Mouse (Mus musculus) heart, embryonic 14.5 days (tissue): Measurements from ENCODE around the gene Wnt4. TPM values are rescaled to one million over a fixed set of nuclear protein-coding genes. Genes with fewer than 3 reads are reported as not detected.

Source experiments
- ATAC-seq: fragments of 200-750 bp; cut with Nextera tagmentation; 2 replicates; pipeline ENCODE4 v1.8.0; 2017; ENCODE audit warnings: low read depth, moderate TSS enrichment; ENCODE audit not compliant: insufficient number of reproducible peaks, insufficient read depth, low FRiP score
- H3K27ac ChIP-seq, 2 experiments: fragments of 200-500 bp in 1 of 2; fragments of 300-500 bp in 1 of 2; sonication (generic) in 1 of 2; replicated peaks in 1 of 2; 2 replicates each; pipeline ENCODE4 v1.5.1; 2012 to 2014; ENCODE audit warnings: low read depth in 2 of 2, low read length in 2 of 2, control low read depth in 1 of 2, mild to moderate bottlenecking in 1 of 2, mixed read lengths in 1 of 2; ENCODE audit not compliant: control insufficient read depth in 1 of 2, insufficient read depth in 1 of 2
- H3K27me3 ChIP-seq: fragments of 300-500 bp; sonication (generic); 2 replicates; pipeline ENCODE4 v1.6.1; 2014; ENCODE audit warnings: mild to moderate bottlenecking, low read length, control low read depth; ENCODE audit not compliant: control insufficient read depth, insufficient read depth
- H3K36me3 ChIP-seq: fragments of 300-500 bp; sonication (generic); 2 replicates; pipeline ENCODE4 v1.6.1; 2014; ENCODE audit warnings: mild to moderate bottlenecking, control low read depth, low read length, mixed read lengths; ENCODE audit not compliant: control insufficient read depth, insufficient read depth
- H3K4me1 ChIP-seq, 2 experiments: fragments of 200-500 bp in 1 of 2; fragments of 300-500 bp in 1 of 2; sonication (generic) in 1 of 2; 2 replicates each; pipeline ENCODE4 v1.6.1; 2012 to 2014; ENCODE audit warnings: low read length in 2 of 2, control low read depth in 1 of 2, mixed read lengths in 1 of 2; ENCODE audit not compliant: control insufficient read depth in 2 of 2, insufficient read depth in 2 of 2
- H3K4me2 ChIP-seq: fragments of 300-500 bp; sonication (generic); 2 replicates; pipeline ENCODE4 v1.6.1; 2014; ENCODE audit warnings: mild to moderate bottlenecking, low read length
- H3K4me3 ChIP-seq, 2 experiments: fragments of 200-500 bp in 1 of 2; fragments of 300-500 bp in 1 of 2; sonication (generic) in 1 of 2; 2 replicates each; pipeline ENCODE4 v1.5.1; 2012 to 2014; ENCODE audit warnings: low read length in 2 of 2, mild to moderate bottlenecking in 2 of 2, control low read depth in 1 of 2, low read depth in 1 of 2, moderate library complexity in 1 of 2; ENCODE audit not compliant: control insufficient read depth in 1 of 2, insufficient read depth in 1 of 2
- H3K9ac ChIP-seq: fragments of 300-500 bp; sonication (generic); 2 replicates; pipeline ENCODE4 v1.6.1; 2014; ENCODE audit warnings: mild to moderate bottlenecking, low read length
- H3K9me3 ChIP-seq: fragments of 300-500 bp; sonication (generic); 2 replicates; pipeline ENCODE4 v1.6.1; 2016; ENCODE audit warnings: low read length, control low read depth; ENCODE audit not compliant: control insufficient read depth
- WGBS: fragments of 180-500 bp; shearing (Covaris S2); extraction: QIAGEN DNeasy Blood & Tissue Kit; methylation state at CpG from one replicate; pipeline ENCODE4 v1.1.7; 2014; 5-methylcytosine and 5-hydroxymethylcytosine counted together
- polyA plus RNA-seq: library from polyadenylated mRNA; unstranded; fragments of >200 nt; fragmentation: Nextera tagmentation; extraction: Ambion mirVana; gene quantifications from 2 replicates; pipeline ENCODE4 v1.2.1, GENCODE M21; 2014

Wnt4 gene
- polyA plus RNA-seq, 1 experiment from 2014 or later, result 2.2 TPM

- no peak for ATAC-seq
- no peak overlapping the region for H3K9ac ChIP-seq
- peaks cover 0 to 2% of the 10 kb centered on the region in 2 experiments; a peak in 1 of 4 replicates for H3K4me1 ChIP-seq
- 57% methylated on average over 3 of the region's 4 CpGs for WGBS
- H3K4me2 ChIP-seq, result no peak overlapping the region
- H3K36me3 ChIP-seq, result no peaks in the 10 kb centered on the region
- no peak overlapping the region for H3K4me3 ChIP-seq
- no peak overlapping the region for H3K27ac ChIP-seq
- no peaks in the 10 kb centered on the region for H3K27me3 ChIP-seq
- H3K9me3 ChIP-seq, result no peaks in the 10 kb centered on the region
Observed at GRCm38 (mm10) chr4:137297611-137298010, 20.3 kb downstream of the Wnt4 start.

- Histone ChIP-seq H3K27me3 (no peaks in the 10 kb centered on the region), H3K27ac (no peak overlapping the region), H3K4me3 (no peak overlapping the region), H3K4me1 (peaks cover 0 to 2% of the 10 kb centered on the region in 2 experiments; a peak in 1 of 4 replicates), H3K4me2 (no peak overlapping the region), H3K9ac (no peak overlapping the region), H3K9me3 (no peaks in the 10 kb centered on the region), H3K36me3 (no peaks in the 10 kb centered on the region)
- ATAC-seq, result no peak
- WGBS, result 60% methylated on average over 8 of the region's 8 CpGs
Observed at GRCm38 (mm10) chr4:137298406-137298805, 21.1 kb downstream of the Wnt4 start.

GRCm38 (mm10) chr4:137300227-137300626 is 22.9 kb downstream of the Wnt4 start:
- no peaks in the 10 kb centered on the region for H3K36me3 ChIP-seq
- 91% methylated on average over 13 of the region's 13 CpGs for WGBS
- no peak overlapping the region for H3K27ac ChIP-seq
- no peak overlapping the region for H3K4me3 ChIP-seq
- no peak for ATAC-seq
- H3K4me2 ChIP-seq, result no peak overlapping the region
- H3K9ac ChIP-seq, result no peak overlapping the region
- H3K9me3 ChIP-seq, result no peaks in the 10 kb centered on the region
- H3K27me3 ChIP-seq, result no peaks in the 10 kb centered on the region
- peaks cover 0 to 2% of the 10 kb centered on the region in 2 experiments; a peak in 1 of 4 replicates for H3K4me1 ChIP-seq

DNA sequence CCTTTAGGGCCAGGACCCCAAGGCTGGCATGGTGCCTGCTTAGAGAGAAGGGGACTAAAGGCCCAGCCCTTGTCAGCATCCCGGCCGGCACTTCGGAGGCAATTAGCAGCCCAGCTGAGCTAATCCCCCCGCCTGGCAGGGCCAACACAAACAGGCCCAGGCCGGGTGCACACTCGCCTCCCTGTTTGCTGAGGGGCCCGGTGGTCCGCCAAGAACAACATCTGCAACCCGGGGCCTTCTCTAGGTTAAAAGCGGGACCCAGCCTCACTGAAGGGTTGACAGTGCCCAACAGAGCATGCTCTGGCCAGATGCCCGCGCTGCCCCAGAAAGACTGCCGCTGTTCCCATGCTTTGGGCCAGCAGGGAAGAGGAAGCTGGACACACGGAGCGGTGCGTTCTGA is 24.3 kb downstream of the Wnt4 start:
- 60% methylated on average over 16 of the region's 16 CpGs for WGBS
- H3K27me3 ChIP-seq, result no peaks in the 10 kb centered on the region
- no peak overlapping the region for H3K9ac ChIP-seq
- peaks cover 7 to 9% of the 10 kb centered on the region in 2 experiments; a peak in 3 of 4 replicates for H3K4me1 ChIP-seq
- H3K9me3 ChIP-seq, result no peaks in the 10 kb centered on the region
- H3K36me3 ChIP-seq, result no peaks in the 10 kb centered on the region
- no peak overlapping the region for H3K4me2 ChIP-seq
- no peak overlapping the region for H3K4me3 ChIP-seq
- no peak overlapping the region for H3K27ac ChIP-seq
- no peak; the same call in 1 of the 2 replicates for ATAC-seq

- 83% methylated on average over 7 of the region's 7 CpGs for WGBS
- no peaks in the 10 kb centered on the region for H3K36me3 ChIP-seq
- no peak overlapping the region for H3K4me2 ChIP-seq
- no peak for ATAC-seq
- peaks cover 7 to 8% of the 10 kb centered on the region in 2 experiments; a peak in 3 of 4 replicates for H3K4me1 ChIP-seq
- no peaks in the 10 kb centered on the region for H3K9me3 ChIP-seq
- H3K9ac ChIP-seq, result no peak overlapping the region
- H3K4me3 ChIP-seq, result no peak overlapping the region
- H3K27ac ChIP-seq, result no peak overlapping the region
- no peaks in the 10 kb centered on the region for H3K27me3 ChIP-seq
Observed at GRCm38 (mm10) chr4:137304106-137304505, 26.8 kb downstream of the Wnt4 start.

DNA sequence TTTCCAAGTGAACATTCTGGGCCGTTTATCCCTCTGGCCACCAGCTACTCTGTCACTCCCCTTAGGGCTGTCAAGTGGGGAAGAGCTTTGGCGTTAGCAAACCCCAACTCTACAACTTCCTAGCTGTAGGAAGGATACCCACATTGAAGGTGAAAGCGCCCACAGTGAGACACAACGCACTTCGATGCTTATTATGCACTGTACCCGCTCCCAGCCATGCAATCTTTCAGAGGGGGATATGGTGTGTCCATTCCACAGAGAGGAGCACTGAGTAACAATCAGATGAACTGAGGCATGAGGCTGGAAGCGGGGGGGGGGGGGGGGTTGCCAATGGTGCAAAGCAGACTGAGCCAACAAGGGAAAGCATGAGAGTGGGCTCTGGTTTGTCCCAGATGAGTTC is 27.8 kb downstream of the Wnt4 start:
- 87% methylated on average over 7 of the region's 7 CpGs for WGBS
- no peak for ATAC-seq

GRCm38 (mm10) chr4:137305831-137306576 is 28.7 kb downstream of the Wnt4 start:
- Histone ChIP-seq H3K9ac (no peak overlapping the region), H3K4me3 (no peak overlapping the region), H3K36me3 (peaks cover 11% of the 10 kb centered on the region), H3K9me3 (no peaks in the 10 kb centered on the region), H3K4me2 (no peak overlapping the region), H3K4me1 (peaks cover 7 to 8% of the 10 kb centered on the region in 2 experiments; a peak in 3 of 4 replicates), H3K27ac (no peak overlapping the region), H3K27me3 (no peaks in the 10 kb centered on the region)
- ATAC-seq, result no peak
- 67% methylated on average over 13 of the region's 13 CpGs for WGBS

More for the DNA sequence above, 27.8 kb downstream of the Wnt4 start:
- H3K9ac ChIP-seq, result no peak overlapping the region
- H3K4me3 ChIP-seq, result no peak overlapping the region
- H3K36me3 ChIP-seq, result 0 out of 2 replicates have a peak, but pooled peaks cover 2% of the 10 kb centered on the region
- H3K27me3 ChIP-seq, result no peaks in the 10 kb centered on the region
- H3K27ac ChIP-seq, result no peak overlapping the region
- H3K9me3 ChIP-seq, result no peaks in the 10 kb centered on the region
- H3K4me2 ChIP-seq, result no peak overlapping the region
- H3K4me1 ChIP-seq, result peaks cover 7 to 8% of the 10 kb centered on the region in 2 experiments; a peak in 3 of 4 replicates

- H3K9ac ChIP-seq, result no peak overlapping the region
- H3K9me3 ChIP-seq, result no peaks in the 10 kb centered on the region
- H3K27me3 ChIP-seq, result no peaks in the 10 kb centered on the region
- ATAC-seq, result no peak
- no peak overlapping the region for H3K4me2 ChIP-seq
- peaks cover 7 to 8% of the 10 kb centered on the region in 2 experiments; a peak in 3 of 4 replicates for H3K4me1 ChIP-seq
- 74% methylated on average over 8 of the region's 8 CpGs for WGBS
- no peak overlapping the region for H3K4me3 ChIP-seq
- H3K36me3 ChIP-seq, result peaks cover 13% of the 10 kb centered on the region
- no peak overlapping the region for H3K27ac ChIP-seq
Observed at GRCm38 (mm10) chr4:137306577-137306888, 29.2 kb downstream of the Wnt4 start.
